Mouse (Mus musculus) stomach, embryonic 14.5 days (tissue): ENCODE data around the gene Mrpl45. TPM values are rescaled to one million over a fixed set of nuclear protein-coding genes. Genes with fewer than 3 reads are reported as not detected.
A peak's percentile ranks its signal among the peaks of the same experiment; 100 is the strongest.
"Not testable (repeated sequence)": the region's sequence is repeated elsewhere in the genome, so short reads cannot be mapped to it uniquely, and the experiment has no call there.

Experiments
- ATAC-seq: fragments of 200-750 bp; cut with Nextera tagmentation; 2 replicates; pipeline ENCODE4 v1.8.0; 2017; ENCODE audit warnings: low read depth, moderate TSS enrichment; ENCODE audit not compliant: insufficient number of reproducible peaks, insufficient read depth, low FRiP score
- H3K27ac ChIP-seq: fragments of 300-500 bp; sonication (generic); 2 replicates; pipeline ENCODE4 v1.5.1; 2014; ENCODE audit warnings: mild to moderate bottlenecking, low read length, moderate library complexity, mixed read lengths
- H3K27me3 ChIP-seq: fragments of 300-500 bp; sonication (generic); 2 replicates; pipeline ENCODE4 v1.6.1; 2014; ENCODE audit warnings: low read length, control low read depth, mixed read lengths; ENCODE audit not compliant: control insufficient read depth, insufficient read depth
- H3K36me3 ChIP-seq: fragments of 300-500 bp; sonication (generic); 2 replicates; pipeline ENCODE4 v1.6.1; 2014; ENCODE audit warnings: mild to moderate bottlenecking, control low read depth, low read length, moderate library complexity, mixed read lengths; ENCODE audit not compliant: control insufficient read depth, insufficient read depth
- H3K4me1 ChIP-seq: fragments of 300-500 bp; sonication (generic); 2 replicates; pipeline ENCODE4 v1.6.1; 2014; ENCODE audit warnings: low read length, control low read depth, mixed read lengths; ENCODE audit not compliant: control insufficient read depth, insufficient read depth
- H3K4me2 ChIP-seq: fragments of 300-500 bp; sonication (generic); replicated peaks from 2 replicates; pipeline ENCODE4 v1.6.1; 2014; ENCODE audit warnings: low read depth, low read length, control low read depth
- H3K4me3 ChIP-seq: fragments of 300-500 bp; sonication (generic); 2 replicates; pipeline ENCODE4 v1.5.1; 2014; ENCODE audit warnings: low read depth, low read length, control low read depth
- H3K9ac ChIP-seq: fragments of 300-500 bp; sonication (generic); replicated peaks from 2 replicates; pipeline ENCODE4 v1.6.1; 2014; ENCODE audit warnings: low read depth, mild to moderate bottlenecking, control low read depth, low read length, moderate library complexity, mixed read lengths
- H3K9me3 ChIP-seq: fragments of 300-500 bp; sonication (generic); 2 replicates; pipeline ENCODE4 v1.6.1; 2016; ENCODE audit warnings: low read depth, low read length, control low read depth; ENCODE audit not compliant: control insufficient read depth
- WGBS: fragments of 180-500 bp; shearing (Covaris S2); extraction: QIAGEN DNeasy Blood & Tissue Kit; methylation state at CpG from one replicate; pipeline ENCODE4 v1.1.7; 2014; 5-methylcytosine and 5-hydroxymethylcytosine counted together
- polyA plus RNA-seq: library from polyadenylated mRNA; unstranded; fragments of >200 nt; fragmentation: Nextera tagmentation; extraction: Ambion mirVana; gene quantifications from 2 replicates; pipeline ENCODE4 v1.2.1, GENCODE M21; 2014

Mrpl45 gene
- polyA plus RNA-seq: 42.3 and 43.3 TPM in 2 replicates

GRCm38 (mm10) chr11:97315504-97316503, at the start of gene Mrpl45:
TSS of gene Mrpl45 (plus strand) at chr11:97315716.
- peak within 1 kb of the TSS; percentile 71; the same call in 1 of the 2 replicates for H3K27ac ChIP-seq
- peak within 1 kb of the TSS; percentile 39; the same call in 1 of the 2 replicates for H3K9ac ChIP-seq
- no peaks in the 10 kb centered on the region for H3K9me3 ChIP-seq
- peak within 1 kb of the TSS; percentile 63 for H3K4me2 ChIP-seq
- H3K4me1 ChIP-seq: peaks cover 7% of the 10 kb centered on the region; the same call in 1 of the 2 replicates
- no peaks in the 10 kb centered on the region for H3K27me3 ChIP-seq
- H3K36me3 ChIP-seq: no peaks in the 10 kb centered on the region; the same call in 1 of the 2 replicates
- ATAC-seq: peak; percentile 92
- under 1% methylated on average over 50 of the region's 50 CpGs for WGBS
- peak within 1 kb of the TSS; percentile 43 for H3K4me3 ChIP-seq

- peaks cover 11% of the 10 kb centered on the region for H3K36me3 ChIP-seq
- H3K4me2 ChIP-seq, H3K9me3 ChIP-seq, H3K4me1 ChIP-seq, ATAC-seq, H3K4me3 ChIP-seq, H3K9ac ChIP-seq, H3K27ac ChIP-seq, H3K27me3 ChIP-seq: not testable (repeated sequence)
- 94% methylated on average over 1 of the region's 1 CpGs for WGBS
Measured at GRCm38 (mm10) chr11:97266544-97266943, 49.0 kb upstream of the Mrpl45 start.

DNA sequence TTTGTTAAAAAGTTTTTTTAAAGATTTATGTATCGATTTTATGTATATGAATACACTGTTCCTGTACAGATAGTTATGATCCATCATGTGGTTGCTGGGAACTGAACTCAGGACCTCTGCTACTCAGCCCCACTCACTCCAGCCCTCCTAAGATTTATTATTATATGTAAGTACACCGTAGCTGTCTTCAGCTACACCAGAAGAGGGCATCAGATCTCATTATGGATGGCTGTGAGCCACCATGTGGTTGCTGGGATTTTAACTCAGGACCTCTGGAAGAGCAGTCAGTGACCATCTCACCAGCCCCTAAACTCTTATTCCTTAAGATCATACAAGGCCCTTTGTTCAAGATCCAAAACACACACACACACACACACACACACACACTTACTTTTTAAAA, 45.5 kb upstream of the Mrpl45 start:
- H3K9ac ChIP-seq, H3K4me3 ChIP-seq, H3K36me3 ChIP-seq, H3K27ac ChIP-seq, H3K4me2 ChIP-seq, ATAC-seq, H3K9me3 ChIP-seq, H3K4me1 ChIP-seq, H3K27me3 ChIP-seq: not testable (repeated sequence)
- 68% methylated on average over 2 of the region's 2 CpGs for WGBS

GRCm38 (mm10) chr11:97272835-97273234, 42.7 kb upstream of the Mrpl45 start:
- H3K4me2 ChIP-seq: no peak overlapping the region
- 0 out of 2 replicates have a peak, but pooled peaks cover 9% of the 10 kb centered on the region for H3K4me1 ChIP-seq
- H3K27me3 ChIP-seq: no peaks in the 10 kb centered on the region
- H3K9ac ChIP-seq: no peak overlapping the region
- no peak for ATAC-seq
- no peaks in the 10 kb centered on the region for H3K9me3 ChIP-seq
- H3K4me3 ChIP-seq: no peak overlapping the region
- no peak overlapping the region for H3K27ac ChIP-seq
- no peaks in the 10 kb centered on the region for H3K36me3 ChIP-seq
- 93% methylated on average over 4 of the region's 4 CpGs for WGBS

GRCm38 (mm10) chr11:97273613-97274012, 41.9 kb upstream of the Mrpl45 start:
- ATAC-seq: no peak
- Histone ChIP-seq H3K4me1 (peaks cover 16% of the 10 kb centered on the region; the same call in 1 of the 2 replicates), H3K36me3 (no peaks in the 10 kb centered on the region), H3K27me3 (no peaks in the 10 kb centered on the region), H3K9me3 (no peaks in the 10 kb centered on the region), H3K4me2 (no peak overlapping the region), H3K4me3 (no peak overlapping the region), H3K9ac (no peak overlapping the region), H3K27ac (no peak overlapping the region)
- 86% methylated on average over 5 of the region's 5 CpGs for WGBS

GRCm38 (mm10) chr11:97274947-97275346, 40.6 kb upstream of the Mrpl45 start:
- WGBS: 88% methylated on average over 6 of the region's 6 CpGs
- not testable (repeated sequence) for ATAC-seq

DNA sequence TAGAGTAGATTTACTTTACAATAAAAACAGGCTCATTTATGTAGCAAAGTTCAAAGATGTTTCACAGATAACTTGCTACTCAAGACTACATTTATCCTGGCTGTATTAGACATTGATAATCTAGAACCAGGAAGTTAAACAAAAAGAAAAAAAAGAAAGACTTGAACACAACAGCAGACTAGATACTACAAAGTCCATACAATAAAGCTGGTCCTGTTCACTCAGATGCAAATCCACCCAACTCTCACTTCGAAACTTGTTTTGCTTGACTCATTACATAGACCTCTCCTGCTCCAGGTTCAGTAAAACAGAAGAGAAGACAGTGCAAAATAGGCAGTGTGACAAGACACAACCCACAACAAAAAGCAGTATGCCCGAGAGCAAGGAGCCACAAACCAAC, 40.2 kb upstream of the Mrpl45 start:
- Histone ChIP-seq H3K27ac (no peak overlapping the region), H3K9ac (no peak overlapping the region), H3K27me3 (no peaks in the 10 kb centered on the region), H3K9me3 (no peaks in the 10 kb centered on the region), H3K4me2 (no peak overlapping the region), H3K36me3 (no peaks in the 10 kb centered on the region), H3K4me3 (no peak overlapping the region), H3K4me1 (peaks cover 18% of the 10 kb centered on the region; the same call in 1 of the 2 replicates)
- WGBS: 88% methylated on average over 2 of the region's 2 CpGs
- ATAC-seq: no peak

More at GRCm38 (mm10) chr11:97274947-97275346, 40.6 kb upstream of the Mrpl45 start:
- not testable (repeated sequence) for H3K4me3 ChIP-seq, H3K27ac ChIP-seq, H3K9me3 ChIP-seq, H3K27me3 ChIP-seq, H3K4me2 ChIP-seq, H3K9ac ChIP-seq, H3K36me3 ChIP-seq
- H3K4me1 ChIP-seq: peaks cover 18% of the 10 kb centered on the region; the same call in 1 of the 2 replicates

- H3K4me2 ChIP-seq: no peak overlapping the region
- no peak overlapping the region for H3K4me3 ChIP-seq
- ATAC-seq: no peak
- 42% methylated on average over 1 of the region's 1 CpGs for WGBS
- peaks cover 18% of the 10 kb centered on the region; the same call in 1 of the 2 replicates for H3K4me1 ChIP-seq
- no peak overlapping the region for H3K27ac ChIP-seq
- no peaks in the 10 kb centered on the region for H3K36me3 ChIP-seq
- no peaks in the 10 kb centered on the region for H3K9me3 ChIP-seq
- no peak overlapping the region for H3K9ac ChIP-seq
- no peaks in the 10 kb centered on the region for H3K27me3 ChIP-seq
Measured at GRCm38 (mm10) chr11:97276019-97276418, 39.5 kb upstream of the Mrpl45 start.
